Mouse (Mus musculus) CH12F3 (cell line): ENCODE data around the gene Rab13.

Experiments used
- in situ Hi-C: fragments of 300-500 bp; cut with MboI; formaldehyde crosslinking; loops from 2 replicates; pipeline ENCODE4 v1.14.3; 2020; ENCODE audit warnings: low sequenced_read_pairs

Gene Rab13

GRCm38 (mm10) chr3:90213377-90213866 is at the start of gene Rab13, which contains the start of gene Rps27:
Gene Rab13, plus strand, starts transcription at chr3:90213695.
Gene Rps27, minus strand, starts transcription at chr3:90213651.
- in situ Hi-C loops = loop anchor here (10.0 kb wide), 1 partner anchor 161 kb away; no protein-coding TSS in a partner anchor

- in situ Hi-C loops = no loop called here
Measured at GRCm38 (mm10) chr3:90179566-90179965, 33.9 kb upstream of the Rab13 start.

- in situ Hi-C loops = no loop called here
Measured at GRCm38 (mm10) chr3:90183581-90183980, 29.9 kb upstream of the Rab13 start.

- in situ Hi-C loops = no loop called here
Measured at GRCm38 (mm10) chr3:90190859-90191510, 22.5 kb upstream of the Rab13 start.

GRCm38 (mm10) chr3:90194759-90195158 is 18.7 kb upstream of the Rab13 start:
- in situ Hi-C loops = no loop called here

- in situ Hi-C loops = no loop called here
Measured at GRCm38 (mm10) chr3:90195644-90196043, 17.9 kb upstream of the Rab13 start.

- in situ Hi-C loops = no loop called here
Measured at GRCm38 (mm10) chr3:90197548-90197947, 15.9 kb upstream of the Rab13 start.

GRCm38 (mm10) chr3:90202884-90203283 is 10.6 kb upstream of the Rab13 start:
- in situ Hi-C loops = no loop called here

GRCm38 (mm10) chr3:90203619-90204018 is 9.9 kb upstream of the Rab13 start:
- in situ Hi-C loops = no loop called here

GRCm38 (mm10) chr3:90204582-90204981 is 8.9 kb upstream of the Rab13 start:
- in situ Hi-C loops = no loop called here

- in situ Hi-C loops = no loop called here
Measured at GRCm38 (mm10) chr3:90208662-90209061, 4.8 kb upstream of the Rab13 start.

GRCm38 (mm10) chr3:90209908-90210566 is 3.5 kb upstream of the Rab13 start:
- in situ Hi-C loops = loop anchor here (10.0 kb wide), 1 partner anchor 165 kb away; no protein-coding TSS in a partner anchor

GRCm38 (mm10) chr3:90211475-90212398 is 1.8 kb upstream of the Rab13 start:
- in situ Hi-C loops = loop anchor here (10.0 kb wide), 1 partner anchor 163 kb away; no protein-coding TSS in a partner anchor

- in situ Hi-C loops = loop anchor here (10.0 kb wide), 1 partner anchor 162 kb away; no protein-coding TSS in a partner anchor
Measured at GRCm38 (mm10) chr3:90212723-90213122, 772 bp upstream of the Rab13 start.

GRCm38 (mm10) chr3:90213956-90214684 is 625 bp downstream of the Rab13 start:
- in situ Hi-C loops = loop anchor here (10.0 kb wide), 1 partner anchor 161 kb away; no protein-coding TSS in a partner anchor

- in situ Hi-C loops = loop anchor here (10.0 kb wide), 1 partner anchor 159 kb away; no protein-coding TSS in a partner anchor
Measured at GRCm38 (mm10) chr3:90215825-90216380, 2.4 kb downstream of the Rab13 start.

GRCm38 (mm10) chr3:90220088-90220487 is 6.6 kb downstream of the Rab13 start:
- in situ Hi-C loops = no loop called here

- in situ Hi-C loops = no loop called here
Measured at GRCm38 (mm10) chr3:90220531-90220951, 7.0 kb downstream of the Rab13 start.

GRCm38 (mm10) chr3:90221123-90221522 is 7.6 kb downstream of the Rab13 start:
- in situ Hi-C loops = no loop called here

- in situ Hi-C loops = no loop called here
Measured at GRCm38 (mm10) chr3:90222455-90222854, 9.0 kb downstream of the Rab13 start.
